Mouse (Mus musculus): ENCODE measurements at regions not wholly inside any gene's neighbourhood (a gene's known extent, or its start where the extent isn't known, plus 50 kb on each side); places are given as distances from the start of the nearest gene placed in this dataset.

GRCm38 (mm10) chr3:135155537-135155956 lies 56.8 kb upstream of the Cenpe start:
- H3K27me3 ChIP-seq (ENCODE audit: insufficient read depth, low read length) = no peaks in the 10 kb centered on the region
- 31% methylated on average over 4 of the region's 4 CpGs for WGBS
- H3K4me2 ChIP-seq (ENCODE audit: low read depth) = no peak overlapping the region
- ATAC-seq = no peak
- no peaks in the 10 kb centered on the region for H3K9me3 ChIP-seq (ENCODE audit: low read length)
- H3K4me1 ChIP-seq (ENCODE audit: insufficient read depth) = no peaks in the 10 kb centered on the region
- no peak overlapping the region for H3K9ac ChIP-seq
- H3K27ac ChIP-seq (ENCODE audit: low read depth, low read length) = no peak overlapping the region
- DNase-seq = peak; percentile 24
- no peaks in the 10 kb centered on the region for H3K36me3 ChIP-seq (ENCODE audit: insufficient read depth)
- no peak overlapping the region for H3K4me3 ChIP-seq (ENCODE audit: low read depth, low read length)
- TF ChIP-seq CTCF (IDR thresholded peaks at IDR 0.05; ENCODE audit: low read depth) = no peak
